Mouse (Mus musculus) limb, embryonic 15.5 days (tissue): ENCODE results near the gene Orai3. TPM values are rescaled to one million over a fixed set of nuclear protein-coding genes. Genes with fewer than 3 reads are reported as not detected.
"Not testable (repeated sequence)": the region's sequence is repeated elsewhere in the genome, so short reads cannot be mapped to it uniquely, and the experiment has no call there.

Experiments used
- ATAC-seq: fragments of 200-750 bp; cut with Nextera tagmentation; 2 replicates; pipeline ENCODE4 v1.8.0; 2017; ENCODE audit warnings: low read depth, moderate TSS enrichment; ENCODE audit not compliant: insufficient number of reproducible peaks, low FRiP score, low TSS enrichment
- H3K27ac ChIP-seq: fragments of 300-500 bp; sonication (generic); 2 replicates; pipeline ENCODE4 v1.5.1; 2015; ENCODE audit warnings: moderate library complexity, mild to moderate bottlenecking, inconsistent platforms
- H3K27me3 ChIP-seq: fragments of 300-500 bp; sonication (generic); 2 replicates; pipeline ENCODE4 v1.6.1; 2015; ENCODE audit warnings: inconsistent platforms
- H3K36me3 ChIP-seq: fragments of 300-500 bp; sonication (generic); 2 replicates; pipeline ENCODE4 v1.6.1; 2015; ENCODE audit warnings: inconsistent platforms
- H3K4me1 ChIP-seq: fragments of 300-500 bp; sonication (generic); 2 replicates; pipeline ENCODE4 v1.6.1; 2015; ENCODE audit warnings: inconsistent platforms
- H3K4me2 ChIP-seq: fragments of 300-500 bp; sonication (generic); 2 replicates; pipeline ENCODE4 v1.6.1; 2015; ENCODE audit warnings: mild to moderate bottlenecking, inconsistent platforms
- H3K4me3 ChIP-seq: fragments of 300-500 bp; sonication (generic); 2 replicates; pipeline ENCODE4 v1.5.1; 2015; ENCODE audit warnings: mild to moderate bottlenecking, inconsistent platforms
- H3K9ac ChIP-seq: fragments of 300-500 bp; sonication (generic); 2 replicates; pipeline ENCODE4 v1.6.1; 2015; ENCODE audit warnings: inconsistent platforms
- H3K9me3 ChIP-seq: fragments of 300-500 bp; sonication (generic); 2 replicates; pipeline ENCODE4 v1.6.1; 2016; ENCODE audit warnings: inconsistent platforms
- WGBS: fragments of 180-500 bp; shearing (Covaris S2); methylation state at CpG from one replicate; pipeline ENCODE4 v1.1.7; 2015; 5-methylcytosine and 5-hydroxymethylcytosine counted together
- polyA plus RNA-seq: library from polyadenylated mRNA; unstranded; fragments of >200 nt; fragmentation: Nextera tagmentation; extraction: Ambion mirVana; gene quantifications from 2 replicates; pipeline ENCODE4 v1.2.1, GENCODE M21; 2015

Gene Orai3
- polyA plus RNA-seq = 23.6 and 26.5 TPM in 2 replicates

DNA sequence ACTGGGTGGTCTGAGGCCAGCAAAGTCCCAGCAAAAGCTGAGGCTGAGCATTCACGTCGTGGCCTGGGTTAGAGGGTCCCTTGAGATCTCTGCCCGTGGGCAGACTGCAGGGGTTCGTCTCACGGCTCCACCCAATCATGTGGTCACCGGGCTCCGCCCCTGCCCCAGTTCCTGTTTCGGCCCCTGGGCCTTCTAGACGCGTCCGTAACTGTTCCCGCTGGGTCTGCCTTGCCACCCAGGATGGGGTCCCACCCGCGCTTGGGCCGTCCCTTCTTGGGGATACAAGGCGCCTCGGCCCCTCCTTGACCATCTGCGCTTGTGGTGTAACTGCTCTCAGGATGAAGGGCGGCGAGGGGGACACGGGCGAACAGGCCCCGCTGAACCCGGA, at the start of gene Orai3:
Orai3 (plus strand) TSS at position 165 of the 388 bp plus-strand sequence.
- WGBS = 0% methylated on average over 24 of the region's 24 CpGs
- Histone ChIP-seq H3K27me3 (no peaks in the 10 kb centered on the region), H3K4me1 (peaks cover 32% of the 10 kb centered on the region), H3K4me2 (peak within 1 kb of the TSS; percentile 88), H3K9me3 (no peaks in the 10 kb centered on the region), H3K4me3 (peak within 1 kb of the TSS; percentile 70), H3K36me3 (peaks cover 33% of the 10 kb centered on the region), H3K27ac (peak within 1 kb of the TSS; percentile 88), H3K9ac (peak within 1 kb of the TSS; percentile 74)
- ATAC-seq = peak; percentile 73

DNA sequence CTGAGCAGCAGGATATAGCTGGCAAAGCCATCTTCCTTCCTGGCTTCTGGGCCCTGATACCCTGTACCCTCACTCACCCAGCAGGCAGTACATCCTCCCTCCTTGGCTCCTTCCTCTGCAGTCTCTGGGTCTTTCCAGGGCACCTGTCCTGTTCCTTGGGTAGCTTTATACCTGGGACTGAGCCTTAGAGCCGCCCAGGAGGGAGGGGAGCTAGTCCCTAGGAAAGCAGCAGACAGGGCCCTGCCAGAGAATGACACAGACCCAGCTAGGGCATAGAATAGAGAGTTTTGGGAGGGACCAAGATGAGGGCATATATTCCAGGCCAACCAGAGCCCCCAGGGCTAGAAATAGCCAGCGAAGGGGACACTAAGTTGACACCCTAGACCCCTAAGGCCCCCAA, 44.1 kb upstream of the Orai3 start:
- Histone ChIP-seq H3K27ac (no peak overlapping the region), H3K9me3 (no peaks in the 10 kb centered on the region), H3K36me3 (no peaks in the 10 kb centered on the region), H3K4me2 (no peak overlapping the region), H3K4me1 (no peaks in the 10 kb centered on the region), H3K4me3 (no peak overlapping the region), H3K27me3 (no peaks in the 10 kb centered on the region), H3K9ac (no peak overlapping the region)
- ATAC-seq = no peak
- WGBS = 41% methylated on average over 2 of the region's 2 CpGs

- no peak for ATAC-seq
- Histone ChIP-seq H3K9me3 (no peaks in the 10 kb centered on the region), H3K27me3 (no peaks in the 10 kb centered on the region), H3K4me2 (no peak overlapping the region), H3K27ac (no peak overlapping the region), H3K4me3 (no peak overlapping the region), H3K36me3 (no peaks in the 10 kb centered on the region), H3K9ac (no peak overlapping the region), H3K4me1 (no peaks in the 10 kb centered on the region)
- 58% methylated on average over 6 of the region's 6 CpGs for WGBS
Measured at GRCm38 (mm10) chr7:127725924-127726323, 43.7 kb upstream of the Orai3 start.

GRCm38 (mm10) chr7:127727898-127728297, 41.7 kb upstream of the Orai3 start:
- 80% methylated on average over 7 of the region's 7 CpGs for WGBS
- Histone ChIP-seq H3K9ac (no peak overlapping the region), H3K36me3 (no peaks in the 10 kb centered on the region), H3K27me3 (no peaks in the 10 kb centered on the region), H3K27ac (no peak overlapping the region), H3K9me3 (no peaks in the 10 kb centered on the region), H3K4me1 (no peaks in the 10 kb centered on the region), H3K4me2 (no peak overlapping the region), H3K4me3 (no peak overlapping the region)
- ATAC-seq = no peak

GRCm38 (mm10) chr7:127730170-127730569, 39.4 kb upstream of the Orai3 start:
- Histone ChIP-seq H3K4me1 (no peaks in the 10 kb centered on the region), H3K4me3 (no peak overlapping the region), H3K27ac (no peak overlapping the region), H3K4me2 (no peak overlapping the region), H3K36me3 (no peaks in the 10 kb centered on the region), H3K27me3 (no peaks in the 10 kb centered on the region), H3K9ac (no peak overlapping the region), H3K9me3 (no peaks in the 10 kb centered on the region)
- ATAC-seq = no peak
- 65% methylated on average over 4 of the region's 4 CpGs for WGBS

DNA sequence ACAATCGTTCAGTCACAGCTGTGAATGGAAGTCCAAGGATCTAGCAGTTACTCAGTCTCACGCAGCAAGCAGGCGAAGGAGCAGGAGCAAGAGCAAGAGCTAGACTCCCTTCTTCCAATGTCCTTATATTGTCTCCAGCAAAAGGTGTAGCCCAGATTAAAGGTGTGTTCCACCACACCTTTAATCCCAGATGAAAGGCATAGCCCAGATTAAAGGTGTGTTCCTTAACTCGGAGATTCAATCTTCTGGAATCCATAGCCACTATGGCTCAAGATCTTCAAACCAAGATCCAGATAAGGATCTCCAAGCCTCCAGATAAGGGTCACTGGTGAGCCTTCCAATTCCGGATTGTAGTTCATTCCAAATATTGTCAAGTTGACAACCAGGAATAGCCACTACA, 37.5 kb upstream of the Orai3 start, which contains the start of gene Ctf2:
Ctf2 (minus strand) TSS at position 101 of the 400 bp plus-strand sequence.
- not testable (repeated sequence) for H3K4me1 ChIP-seq
- WGBS = no CpG with 5 or more reads among the region's 5 CpGs

DNA sequence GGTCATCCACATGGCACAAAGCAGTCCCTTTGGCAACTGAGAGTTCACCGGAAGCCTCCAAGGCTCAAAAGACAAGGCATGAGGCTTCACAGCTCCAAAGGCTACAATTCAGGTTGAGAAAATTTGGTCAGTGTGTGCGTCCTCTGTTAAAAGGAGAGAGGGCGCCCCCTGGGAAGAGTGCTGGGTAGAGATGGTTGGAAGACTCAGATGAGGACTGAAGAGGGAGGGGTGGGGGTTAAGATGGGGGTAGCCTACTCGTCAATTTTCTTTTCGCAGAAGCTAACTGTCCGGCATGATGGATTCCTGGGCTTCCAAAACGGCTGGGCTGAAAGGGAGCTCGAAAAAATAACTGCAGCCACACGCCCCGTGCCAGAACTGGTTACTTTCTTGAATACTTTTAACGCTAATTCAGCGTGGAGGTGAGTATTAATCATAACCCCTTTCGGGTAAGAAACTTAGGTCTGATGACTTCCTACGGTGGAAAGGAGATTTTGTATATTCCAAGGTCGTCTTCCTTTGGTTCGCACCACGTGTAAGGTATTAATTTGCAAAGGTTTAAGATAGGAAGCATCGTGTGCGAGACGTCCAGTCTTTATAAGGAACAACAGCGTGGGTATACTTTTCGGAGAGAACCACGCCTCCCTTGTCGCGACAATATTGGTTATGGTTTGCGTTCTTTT, 25.1 kb upstream of the Orai3 start, which contains the start of gene Fbxl19:
Fbxl19 (plus strand) TSS at position 178 of the 680 bp plus-strand sequence.
- Histone ChIP-seq H3K4me3 (peak within 1 kb of the TSS; percentile 87), H3K4me2 (peak within 1 kb of the TSS; percentile 90), H3K27me3 (no peaks in the 10 kb centered on the region), H3K27ac (peak within 1 kb of the TSS; percentile 90), H3K4me1 (peaks cover 22% of the 10 kb centered on the region), H3K36me3 (peaks cover 17% of the 10 kb centered on the region), H3K9me3 (no peaks in the 10 kb centered on the region), H3K9ac (peak within 1 kb of the TSS; percentile 28; the same call in 1 of the 2 replicates)
- no peak for ATAC-seq
- under 1% methylated on average over 26 of the region's 26 CpGs for WGBS

More for the DNA sequence above, 37.5 kb upstream of the Orai3 start, which contains the start of gene Ctf2:
- H3K27me3 ChIP-seq, H3K9ac ChIP-seq, ATAC-seq, H3K9me3 ChIP-seq, H3K36me3 ChIP-seq, H3K4me3 ChIP-seq, H3K27ac ChIP-seq, H3K4me2 ChIP-seq: not testable (repeated sequence)

DNA sequence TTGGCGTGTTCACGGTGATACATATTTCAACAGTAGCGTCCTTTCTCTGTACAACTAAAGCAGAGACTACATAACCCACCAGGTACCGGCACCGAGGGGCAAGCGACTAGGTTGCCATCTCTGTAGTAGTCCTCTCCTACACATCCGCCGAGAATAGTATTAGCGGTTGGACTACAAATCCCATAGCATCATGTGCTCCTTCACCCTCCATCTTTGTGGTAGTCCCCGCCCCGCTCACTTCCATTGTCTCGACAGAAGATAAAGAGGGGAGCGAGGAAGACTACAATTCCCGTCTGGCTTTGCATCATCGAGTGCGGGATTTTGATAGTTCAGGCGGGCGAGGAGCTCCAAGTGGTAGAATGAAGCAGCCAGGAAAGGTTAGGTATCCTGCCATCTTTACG, 24.4 kb upstream of the Orai3 start:
- H3K4me3 ChIP-seq = peak overlapping the region; percentile 87
- peak overlapping the region; percentile 90 for H3K4me2 ChIP-seq
- peak; percentile 80 for ATAC-seq
- peak overlapping the region; percentile 28; the same call in 1 of the 2 replicates for H3K9ac ChIP-seq
- no peaks in the 10 kb centered on the region for H3K27me3 ChIP-seq
- WGBS = under 1% methylated on average over 19 of the region's 19 CpGs
- H3K4me1 ChIP-seq = peaks cover 25% of the 10 kb centered on the region
- H3K9me3 ChIP-seq = no peaks in the 10 kb centered on the region
- H3K36me3 ChIP-seq = peaks cover 24% of the 10 kb centered on the region
- peak overlapping the region; percentile 90 for H3K27ac ChIP-seq

DNA sequence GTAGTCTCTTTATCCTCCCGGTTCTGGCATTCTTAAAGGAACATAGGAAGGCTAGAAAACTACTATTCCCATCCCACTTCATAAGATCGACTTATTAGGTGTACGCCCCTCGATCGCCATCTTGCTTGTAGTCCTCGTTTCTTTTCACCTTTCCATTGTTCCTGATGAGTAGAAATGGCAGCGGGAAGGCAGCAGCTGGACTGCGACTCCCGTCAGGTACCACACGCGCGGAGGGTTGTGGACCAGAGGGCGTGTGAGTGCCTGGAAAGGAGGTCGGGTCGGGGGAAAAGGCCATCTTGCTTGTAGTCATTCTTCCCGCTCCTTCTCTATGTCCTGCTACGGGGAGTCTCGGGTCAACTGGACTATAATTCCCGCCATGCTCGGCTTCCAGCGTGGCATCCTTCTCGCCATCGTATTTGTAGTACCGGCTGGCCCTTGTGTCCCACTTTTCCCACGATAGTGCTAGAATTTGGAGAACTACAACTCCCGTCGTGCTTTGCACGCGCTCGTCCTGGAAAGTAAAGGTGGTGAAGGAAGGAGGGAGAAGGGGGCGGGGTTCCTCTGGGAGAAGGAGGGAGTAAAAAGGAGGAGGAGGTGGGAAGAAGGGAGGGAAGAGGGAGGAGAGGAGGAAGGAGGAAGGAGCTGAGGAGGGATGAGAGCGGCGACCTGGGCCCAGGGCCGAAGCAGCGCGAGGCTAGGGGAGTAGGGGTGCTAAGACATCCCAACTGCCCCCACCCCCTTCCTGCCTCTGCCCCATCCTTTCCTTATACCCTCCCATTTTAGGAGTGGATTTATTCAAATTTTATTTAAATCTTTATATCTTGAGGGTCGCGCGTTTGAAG, 23.7 kb upstream of the Orai3 start:
- WGBS = under 1% methylated on average over 38 of the region's 39 CpGs
- ATAC-seq = peak; percentile 90
- H3K27me3 ChIP-seq = no peaks in the 10 kb centered on the region
- H3K9me3 ChIP-seq = no peaks in the 10 kb centered on the region
- peak overlapping the region; percentile 72 for H3K9ac ChIP-seq
- H3K4me3 ChIP-seq = peak overlapping the region; percentile 87
- H3K4me1 ChIP-seq = peaks cover 26% of the 10 kb centered on the region
- peak overlapping the region; percentile 90 for H3K4me2 ChIP-seq
- H3K27ac ChIP-seq = peak overlapping the region; percentile 91
- H3K36me3 ChIP-seq = peaks cover 30% of the 10 kb centered on the region

DNA sequence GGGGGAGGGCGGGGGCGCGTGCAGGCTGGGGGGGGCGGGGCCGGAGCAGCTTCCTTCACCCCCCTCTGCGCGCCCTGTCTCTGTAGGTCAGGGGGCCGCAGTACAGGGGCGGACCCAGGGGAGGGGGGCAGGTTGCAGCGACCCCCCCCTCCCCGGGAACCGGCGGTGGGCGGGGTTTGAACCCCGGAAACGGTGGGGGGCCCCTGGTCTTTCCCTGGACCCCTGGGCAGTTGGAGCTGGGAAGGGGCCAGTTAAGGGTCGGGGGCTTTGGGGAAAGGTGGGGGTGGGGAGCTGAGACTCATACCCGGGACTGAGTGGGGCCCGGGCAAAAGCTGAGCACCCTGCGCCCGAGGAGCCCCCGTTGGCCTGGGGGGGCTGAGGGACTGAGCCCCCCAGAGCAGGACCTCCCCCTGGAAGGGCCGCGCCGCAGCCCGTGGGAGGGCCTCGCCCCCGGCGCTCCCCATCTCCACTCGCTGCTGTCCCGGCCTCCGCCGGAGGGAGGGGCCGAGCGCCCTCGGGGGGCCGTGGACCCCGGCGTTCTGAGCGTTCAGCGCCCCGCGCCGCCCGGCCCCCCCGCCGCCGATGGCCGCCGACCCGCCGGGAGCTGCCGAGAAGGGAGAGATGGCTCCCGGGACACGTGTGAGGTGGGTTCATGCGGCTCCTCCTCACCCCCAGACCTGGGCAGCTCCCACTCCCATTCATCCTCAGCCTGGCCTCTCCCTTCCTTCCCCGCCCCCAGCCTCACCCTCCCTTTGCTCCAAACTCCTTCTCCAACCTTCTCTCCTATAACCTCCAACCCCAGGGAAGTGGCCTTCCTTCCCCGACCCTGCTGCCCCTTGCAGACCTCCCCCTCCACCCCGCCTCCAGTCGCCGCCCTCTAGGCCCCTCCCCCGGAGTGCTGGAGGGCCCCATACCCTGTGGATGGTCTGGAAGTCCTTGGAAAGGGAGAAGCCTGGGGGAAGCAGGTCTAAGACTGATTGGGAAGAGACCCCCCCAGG, 22.8 kb upstream of the Orai3 start:
- no peaks in the 10 kb centered on the region for H3K9me3 ChIP-seq
- peak overlapping the region; percentile 91 for H3K27ac ChIP-seq
- H3K9ac ChIP-seq = peak overlapping the region; percentile 72
- peak overlapping the region; percentile 87 for H3K4me3 ChIP-seq
- peak overlapping the region; percentile 90 for H3K4me2 ChIP-seq
- H3K36me3 ChIP-seq = peaks cover 40% of the 10 kb centered on the region
- H3K27me3 ChIP-seq = no peaks in the 10 kb centered on the region
- under 1% methylated on average over 48 of the region's 62 CpGs for WGBS
- H3K4me1 ChIP-seq = peaks cover 26% of the 10 kb centered on the region
- ATAC-seq = 0 out of 2 replicates have a peak, but pooled peaks have one; percentile 0
